Mouse (Mus musculus) ES-E14 (cell line): ENCODE measurements around the gene Dnaic2.

ENCODE experiments used
- CHD2 ChIP-seq: IDR thresholded peaks from 2 replicates; pipeline ENCODE4 v1.6.1; 2014; ENCODE audit warnings: mild to moderate bottlenecking, low read depth, low read length, inconsistent platforms
- HCFC1 ChIP-seq: IDR thresholded peaks from 2 replicates; pipeline ENCODE4 v1.6.1; 2012; ENCODE audit warnings: low read length, inconsistent platforms, borderline replicate concordance; ENCODE audit not compliant: insufficient read depth
- MAFK ChIP-seq: IDR thresholded peaks from 2 replicates; pipeline ENCODE4 v1.6.1; 2014; ENCODE audit warnings: mild to moderate bottlenecking, low read depth, low read length, inconsistent platforms; ENCODE audit not compliant: insufficient read depth
- ZC3H11A ChIP-seq: IDR thresholded peaks from 2 replicates; pipeline ENCODE4 v1.6.1; 2012; ENCODE audit warnings: low read depth, mild to moderate bottlenecking, inconsistent platforms, low read length, borderline replicate concordance
- ZNF384 ChIP-seq: IDR thresholded peaks from 2 replicates; pipeline ENCODE4 v1.6.1; 2012; ENCODE audit warnings: low read depth, low read length, inconsistent platforms

GRCm38 (mm10) chr11:114685526-114686040, 41.6 kb upstream of the Dnaic2 start:
- no peak for TF ChIP-seq HCFC1
- TF ChIP-seq ZNF384, result no peak
- no peak for TF ChIP-seq CHD2
- TF ChIP-seq ZC3H11A, result no peak
- TF ChIP-seq MAFK, result no peak
